Mouse (Mus musculus) ovary, adult 2 months (tissue): ENCODE results near the gene Sugt1. TPM values are rescaled to one million over a fixed set of nuclear protein-coding genes. Genes with fewer than 3 reads are reported as not detected.

Experiments used
- polyA plus RNA-seq: library from polyadenylated mRNA; depleted of rRNA; stranded (reverse); fragments of >200 nt; gene quantifications from 2 replicates; pipeline ENCODE4 v1.2.3, GENCODE M21; 2012; rRNA removed

The Sugt1 gene
- 4.1 and 4.6 TPM in 2 replicates for polyA plus RNA-seq

GRCm38 (mm10) chr14:79587139-79587851 is at the start of gene Sugt1:
Gene Sugt1 (plus strand): TSS chr14:79587691.

GRCm38 (mm10) chr14:79662001-79662400 is 74.5 kb downstream of the Sugt1 start, which contains the start of gene Cnmd:
Gene Cnmd (minus strand): TSS chr14:79662170.

Other genes starting within 250 kb of the Sugt1 start
- 1.6 and 1.7 TPM in 2 replicates for gene Naa16, start 196.9 kb upstream of the Sugt1 start, polyA plus RNA-seq
- gene Mtrf1, start 189.9 kb upstream of the Sugt1 start, polyA plus RNA-seq: 1.3 and 1.9 TPM in 2 replicates
- 9.0 and 12.3 TPM in 2 replicates for gene Kbtbd7, start 161.2 kb upstream of the Sugt1 start, polyA plus RNA-seq
- 2.1 and 2.9 TPM in 2 replicates for gene Kbtbd6, start 135.9 kb upstream of the Sugt1 start, polyA plus RNA-seq
- gene Elf1, start 106.5 kb upstream of the Sugt1 start, polyA plus RNA-seq: 12.5 and 13.4 TPM in 2 replicates
- 3.9 and 4.5 TPM in 2 replicates for gene Wbp4, start 106.2 kb upstream of the Sugt1 start, polyA plus RNA-seq
- 61.5 and 73.4 TPM in 2 replicates for gene Cnmd, start 74.5 kb downstream of the Sugt1 start, polyA plus RNA-seq
- 1.4 and 1.7 TPM in 2 replicates for gene Pcdh8, start 183.6 kb downstream of the Sugt1 start, polyA plus RNA-seq